Mouse (Mus musculus) MEL (cell line): ENCODE measurements around the gene 9930111J21Rik2. TPM values are rescaled to one million over a fixed set of nuclear protein-coding genes. Genes with fewer than 3 reads are reported as not detected.
A peak's percentile ranks its signal among the peaks of the same experiment; 100 is the strongest.
"Not testable (repeated sequence)": the region's sequence is repeated elsewhere in the genome, so short reads cannot be mapped to it uniquely, and the experiment has no call there.

ENCODE experiments used
- DNase-seq: peaks from one replicate; pipeline ENCODE4 v3.0.0; 2011; ENCODE audit warnings: low read depth, low spot score
- H3K27ac ChIP-seq: 2 replicates; pipeline ENCODE4 v1.5.1; 2012; ENCODE audit warnings: low read depth, mild to moderate bottlenecking, control low read depth, low read length, moderate library complexity; ENCODE audit not compliant: control insufficient read depth
- H3K27me3 ChIP-seq, 2 experiments: fragments of 150-350 bp in 1 of 2; sonication (generic) in 1 of 2; 2 replicates each; pipeline ENCODE4 v1.6.1; 2012; ENCODE audit warnings: low read length in 2 of 2, mild to moderate bottlenecking in 2 of 2, improper control_type of control experiment in 1 of 2, moderate library complexity in 1 of 2; ENCODE audit not compliant: insufficient read depth in 2 of 2, control insufficient read depth in 1 of 2
- H3K36me3 ChIP-seq, 2 experiments: 2 replicates each; pipeline ENCODE4 v1.6.1; 2012 to 2014; ENCODE audit warnings: low read length in 2 of 2, improper control_type of control experiment in 1 of 2, inconsistent platforms in 1 of 2, mild to moderate bottlenecking in 1 of 2; ENCODE audit not compliant: insufficient read depth in 2 of 2, control insufficient read depth in 1 of 2
- H3K4me1 ChIP-seq, 2 experiments: fragments of 150-350 bp in 1 of 2; sonication (generic) in 1 of 2; 2 replicates each; pipeline ENCODE4 v1.6.1; 2012; ENCODE audit warnings: low read length in 2 of 2, improper control_type of control experiment in 1 of 2, mild to moderate bottlenecking in 1 of 2; ENCODE audit not compliant: insufficient read depth in 2 of 2, control insufficient read depth in 1 of 2
- H3K4me3 ChIP-seq, 2 experiments: fragments of 150-350 bp in 1 of 2; sonication (generic) in 1 of 2; 2 replicates each; pipeline ENCODE4 v1.5.1; 2012; ENCODE audit warnings: low read depth in 2 of 2, low read length in 2 of 2, mild to moderate bottlenecking in 2 of 2, moderate library complexity in 2 of 2, control low read depth in 1 of 2, improper control_type of control experiment in 1 of 2; ENCODE audit not compliant: control insufficient read depth in 1 of 2, insufficient read depth in 1 of 2
- H3K79me2 ChIP-seq: 2 replicates; pipeline ENCODE4 v1.6.1; 2012; ENCODE audit warnings: mild to moderate bottlenecking, low read length, moderate library complexity; ENCODE audit not compliant: control insufficient read depth, poor library complexity, insufficient read depth
- H3K9ac ChIP-seq: 2 replicates; pipeline ENCODE4 v1.6.1; 2012; ENCODE audit warnings: low read depth, mild to moderate bottlenecking, control low read depth, low read length, moderate library complexity; ENCODE audit not compliant: control insufficient read depth, poor library complexity, severe bottlenecking
- H3K9me3 ChIP-seq: fragments of 150-350 bp; sonication (generic); replicated peaks from 2 replicates; pipeline ENCODE4 v1.6.1; 2012; ENCODE audit warnings: mild to moderate bottlenecking, low read length, improper control_type of control experiment, moderate library complexity; ENCODE audit not compliant: insufficient read depth
- polyA plus RNA-seq, 2 experiments: library from polyadenylated mRNA; stranded (reverse) in 1 of 2; unstranded in 1 of 2; fragments of >175 nt in 1 of 2; fragments of >200 nt in 1 of 2; gene quantifications; 2 replicates each; pipeline versions ENCODE4 v1.2.1 to v1.2.4; 2012; ENCODE audit warnings: low replicate concordance in 2 of 2, low read depth in 1 of 2; ENCODE audit not compliant: insufficient read length in 2 of 2, insufficient read depth in 1 of 2, missing spikeins in 1 of 2
- total RNA-seq: library from RNA; depleted of rRNA; stranded (reverse); fragments of 300-350 nt; gene quantifications from 2 replicates; pipeline ENCODE4 v1.2.3, GENCODE M21; 2012

9930111J21Rik2 gene
- total and polyA plus RNA-seq, 3 experiments, result 0.04 to 0.08 TPM; not detected in 1

GRCm38 (mm10) chr11:49006785-49007184 is 44.3 kb downstream of the 9930111J21Rik2 start:
- H3K36me3 ChIP-seq, H3K9ac ChIP-seq, H3K79me2 ChIP-seq, H3K4me1 ChIP-seq, DNase-seq, H3K27me3 ChIP-seq, H3K9me3 ChIP-seq, H3K27ac ChIP-seq, H3K4me3 ChIP-seq: not testable (repeated sequence)

- not testable (repeated sequence) for DNase-seq, H3K36me3 ChIP-seq, H3K27ac ChIP-seq, H3K4me1 ChIP-seq, H3K4me3 ChIP-seq, H3K9me3 ChIP-seq, H3K9ac ChIP-seq, H3K79me2 ChIP-seq, H3K27me3 ChIP-seq
Measured at GRCm38 (mm10) chr11:49006317-49006716, 44.7 kb downstream of the 9930111J21Rik2 start.

GRCm38 (mm10) chr11:49000411-49000810 is 50.6 kb downstream of the 9930111J21Rik2 start:
- not testable (repeated sequence) for H3K4me1 ChIP-seq, H3K9me3 ChIP-seq, H3K9ac ChIP-seq, H3K79me2 ChIP-seq, H3K27ac ChIP-seq, DNase-seq, H3K4me3 ChIP-seq, H3K27me3 ChIP-seq, H3K36me3 ChIP-seq

DNA sequence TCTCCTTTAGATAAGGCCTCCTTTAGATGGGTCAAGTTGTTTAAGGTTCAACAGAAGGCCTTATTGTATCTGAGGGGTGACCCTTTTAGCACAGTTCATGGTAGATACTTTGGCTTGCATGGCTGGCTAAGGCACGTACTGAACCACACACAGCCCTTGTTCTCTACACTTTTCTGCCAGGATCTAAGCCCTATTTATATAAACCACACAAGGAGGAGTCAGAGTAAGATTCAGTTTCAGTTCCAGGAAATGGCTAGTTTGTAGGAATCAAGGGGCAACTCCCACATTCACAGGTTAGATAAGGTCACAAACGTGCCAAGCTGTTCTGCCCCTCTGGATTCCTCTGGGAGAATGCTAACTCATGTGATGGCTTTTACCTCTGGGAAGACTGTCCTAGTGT is 57.0 kb downstream of the 9930111J21Rik2 start, which contains the start of gene Tgtp1:
Gene Tgtp1, minus strand, starts transcription at position 155 of the 400 bp plus-strand sequence.
- not testable (repeated sequence) for H3K27ac ChIP-seq, H3K9ac ChIP-seq, H3K4me3 ChIP-seq

DNA sequence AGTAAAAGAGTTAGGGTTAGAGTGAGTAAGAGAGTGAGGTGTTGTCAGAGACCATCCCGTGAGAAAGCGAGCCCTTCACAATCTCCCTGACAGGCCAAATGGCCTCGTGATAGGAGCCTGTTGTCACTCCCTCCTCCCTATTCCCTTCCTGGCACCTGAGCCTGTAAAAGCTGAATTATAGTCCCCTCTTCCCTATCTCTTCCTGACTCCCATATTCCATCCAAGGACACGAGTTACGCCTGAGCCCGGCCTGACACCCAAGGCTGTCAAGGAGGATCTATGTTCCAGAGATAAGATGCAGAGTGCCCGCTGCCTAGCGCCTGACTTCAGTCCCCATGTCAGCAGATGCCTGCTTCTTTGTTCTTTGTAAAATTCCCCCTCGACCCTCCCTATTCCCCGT is 57.7 kb downstream of the 9930111J21Rik2 start:
- not testable (repeated sequence) for H3K27me3 ChIP-seq

More for the DNA sequence above, 57.0 kb downstream of the 9930111J21Rik2 start, which contains the start of gene Tgtp1:
- H3K4me1 ChIP-seq, H3K27me3 ChIP-seq, H3K9me3 ChIP-seq, H3K79me2 ChIP-seq, H3K36me3 ChIP-seq: not testable (repeated sequence)
- DNase-seq, result peak; percentile 6

DNA sequence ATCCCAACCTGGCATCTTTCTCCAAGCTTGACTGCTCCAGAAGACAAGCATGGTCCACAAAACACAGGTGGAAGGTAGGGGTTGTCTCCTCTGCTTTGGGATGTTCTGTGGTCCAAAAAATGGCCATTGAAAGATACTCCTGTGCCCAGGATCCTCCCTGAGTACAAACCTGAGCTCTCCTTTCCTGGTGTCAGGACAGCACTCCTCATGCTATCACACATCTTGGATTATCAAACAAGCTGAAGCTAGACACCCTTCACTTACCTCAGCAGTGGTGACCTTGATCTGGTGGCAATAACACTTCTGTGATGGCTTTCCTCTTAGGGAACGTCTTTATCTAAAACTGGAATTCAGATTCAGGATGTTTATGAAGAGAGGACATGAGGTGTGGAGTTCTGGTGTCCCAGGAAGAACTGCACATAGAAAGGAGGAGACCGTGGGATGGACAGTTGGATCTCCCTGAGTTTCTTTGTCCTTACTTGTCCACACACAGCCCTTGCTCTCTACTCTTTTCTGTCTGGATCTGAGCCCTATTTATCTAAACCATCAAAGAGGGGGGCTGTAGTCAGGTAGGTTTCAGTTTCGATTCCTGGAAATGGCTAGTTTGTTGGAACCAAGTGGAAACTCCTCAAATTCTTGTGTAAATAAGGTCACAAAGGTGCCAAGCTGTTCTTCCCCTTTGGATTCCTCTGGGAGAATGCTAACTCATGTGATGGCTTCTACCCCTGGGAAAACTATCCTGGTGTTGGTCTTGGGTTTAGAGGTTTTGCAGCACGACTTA is 59.1 kb downstream of the 9930111J21Rik2 start, which contains the start of gene Gm12185:
Gene Gm12185, minus strand, starts transcription at position 487 of the 781 bp plus-strand sequence.
- not testable (repeated sequence) for H3K9me3 ChIP-seq

More for the DNA sequence above, 57.7 kb downstream of the 9930111J21Rik2 start:
- H3K4me1 ChIP-seq, H3K79me2 ChIP-seq, H3K9me3 ChIP-seq, DNase-seq, H3K27ac ChIP-seq, H3K4me3 ChIP-seq, H3K36me3 ChIP-seq, H3K9ac ChIP-seq: not testable (repeated sequence)

GRCm38 (mm10) chr11:48989981-48990380 is 61.1 kb downstream of the 9930111J21Rik2 start:
- not testable (repeated sequence) for H3K4me3 ChIP-seq, DNase-seq, H3K9ac ChIP-seq, H3K36me3 ChIP-seq, H3K9me3 ChIP-seq, H3K79me2 ChIP-seq, H3K27ac ChIP-seq, H3K4me1 ChIP-seq, H3K27me3 ChIP-seq

More for the DNA sequence above, 59.1 kb downstream of the 9930111J21Rik2 start, which contains the start of gene Gm12185:
- H3K9ac ChIP-seq, H3K4me1 ChIP-seq, H3K36me3 ChIP-seq, H3K27ac ChIP-seq, H3K79me2 ChIP-seq, H3K27me3 ChIP-seq, DNase-seq: not testable (repeated sequence)
- H3K4me3 ChIP-seq, result peak within 1 kb of the TSS; percentile 26 to 47
